Mouse (Mus musculus) kidney, embryonic 15.5 days (tissue): ENCODE results near the gene Lsm7. TPM values are rescaled to one million over a fixed set of nuclear protein-coding genes. Genes with fewer than 3 reads are reported as not detected.

Experiments
- ATAC-seq: fragments of 200-750 bp; cut with Nextera tagmentation; replicated peaks from 2 replicates; pipeline ENCODE4 v1.8.0; 2017; ENCODE audit warnings: moderate TSS enrichment; ENCODE audit not compliant: low FRiP score
- H3K27ac ChIP-seq: fragments of 300-500 bp; sonication (generic); 2 replicates; pipeline ENCODE4 v1.5.1; 2015; ENCODE audit warnings: mild to moderate bottlenecking, inconsistent platforms
- H3K27me3 ChIP-seq: fragments of 300-500 bp; sonication (generic); 2 replicates; pipeline ENCODE4 v1.6.1; 2015; ENCODE audit warnings: inconsistent platforms
- H3K36me3 ChIP-seq: fragments of 300-500 bp; sonication (generic); 2 replicates; pipeline ENCODE4 v1.6.1; 2015; ENCODE audit warnings: inconsistent platforms
- H3K4me1 ChIP-seq: fragments of 300-500 bp; sonication (generic); 2 replicates; pipeline ENCODE4 v1.6.1; 2015; ENCODE audit warnings: inconsistent platforms
- H3K4me2 ChIP-seq: fragments of 300-500 bp; sonication (generic); 2 replicates; pipeline ENCODE4 v1.6.1; 2015; ENCODE audit warnings: moderate library complexity, mild to moderate bottlenecking, inconsistent platforms
- H3K4me3 ChIP-seq: fragments of 300-500 bp; sonication (generic); replicated peaks from 2 replicates; pipeline ENCODE4 v1.5.1; 2015; ENCODE audit warnings: mild to moderate bottlenecking, inconsistent platforms
- H3K9ac ChIP-seq: fragments of 300-500 bp; sonication (generic); 2 replicates; pipeline ENCODE4 v1.6.1; 2015; ENCODE audit warnings: mild to moderate bottlenecking, inconsistent platforms
- H3K9me3 ChIP-seq: fragments of 300-500 bp; sonication (generic); replicated peaks from 2 replicates; pipeline ENCODE4 v1.6.1; 2016; ENCODE audit warnings: inconsistent platforms
- WGBS: fragments of 180-500 bp; shearing (Covaris S2); methylation state at CpG from one replicate; pipeline ENCODE4 v1.1.7; 2015; ENCODE audit warnings: mixed read lengths; 5-methylcytosine and 5-hydroxymethylcytosine counted together
- microRNA counts: library from miRNA; unstranded; fragments of <30 nt; microRNA quantifications from one replicate; lab custom pipeline; 2016
- microRNA-seq: library from miRNA; unstranded; fragments of <30 nt; microRNA quantifications from one replicate; pipeline ENCODE4, GENCODE M21; 2016
- polyA plus RNA-seq: library from polyadenylated mRNA; unstranded; fragments of >200 nt; fragmentation: Nextera tagmentation; extraction: Ambion mirVana; gene quantifications from 2 replicates; pipeline ENCODE4 v1.2.1, GENCODE M21; 2015

The Lsm7 gene
- polyA plus RNA-seq, 1 experiment from 2014 or later = 303 TPM

GRCm38 (mm10) chr10:80807057-80807627 lies 47.9 kb downstream of the Lsm7 start:
- under 1% methylated on average over 58 of the region's 58 CpGs for WGBS
- Histone ChIP-seq H3K27me3 (peaks cover 16% of the 10 kb centered on the region), H3K36me3 (peaks cover 33% of the 10 kb centered on the region), H3K9me3 (no peaks in the 10 kb centered on the region), H3K27ac (peak overlapping the region; percentile 86), H3K9ac (peak overlapping the region; percentile 65), H3K4me3 (peak overlapping the region; percentile 52), H3K4me2 (peak overlapping the region; percentile 92), H3K4me1 (peaks cover 54% of the 10 kb centered on the region)
- ATAC-seq = peak; percentile 55

GRCm38 (mm10) chr10:80806341-80807056 lies 48.5 kb downstream of the Lsm7 start:
- H3K27ac ChIP-seq = peak overlapping the region; percentile 86
- no peaks in the 10 kb centered on the region for H3K9me3 ChIP-seq
- peak overlapping the region; percentile 52 for H3K4me3 ChIP-seq
- 43% methylated on average over 34 of the region's 34 CpGs for WGBS
- H3K4me2 ChIP-seq = peak overlapping the region; percentile 92
- H3K27me3 ChIP-seq = peaks cover 16% of the 10 kb centered on the region
- peak overlapping the region; percentile 65 for H3K9ac ChIP-seq
- peaks cover 53% of the 10 kb centered on the region for H3K4me1 ChIP-seq
- peaks cover 40% of the 10 kb centered on the region for H3K36me3 ChIP-seq
- peak; percentile 4 for ATAC-seq

DNA sequence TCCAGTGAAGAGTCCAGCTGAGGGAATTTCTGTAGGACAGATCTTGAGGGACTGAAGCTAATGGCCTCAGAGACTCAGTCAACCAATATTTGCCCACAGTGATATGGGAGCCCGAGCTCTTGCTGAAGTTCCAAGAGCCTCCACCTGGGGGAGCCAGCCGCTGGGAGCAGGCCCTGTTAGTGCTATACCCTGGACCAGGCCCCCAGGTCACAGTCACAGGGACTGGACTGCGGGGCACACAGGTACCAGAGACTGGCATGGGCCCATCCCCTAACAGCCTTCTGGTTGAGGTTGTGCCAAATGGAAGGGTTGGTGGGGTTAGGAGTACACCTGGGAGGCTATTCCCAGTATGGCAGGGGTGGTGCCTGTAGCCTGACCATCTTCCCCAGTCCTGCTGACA lies 49.1 kb downstream of the Lsm7 start:
- peak; percentile 40 for ATAC-seq
- 18% methylated on average over 3 of the region's 3 CpGs for WGBS

DNA sequence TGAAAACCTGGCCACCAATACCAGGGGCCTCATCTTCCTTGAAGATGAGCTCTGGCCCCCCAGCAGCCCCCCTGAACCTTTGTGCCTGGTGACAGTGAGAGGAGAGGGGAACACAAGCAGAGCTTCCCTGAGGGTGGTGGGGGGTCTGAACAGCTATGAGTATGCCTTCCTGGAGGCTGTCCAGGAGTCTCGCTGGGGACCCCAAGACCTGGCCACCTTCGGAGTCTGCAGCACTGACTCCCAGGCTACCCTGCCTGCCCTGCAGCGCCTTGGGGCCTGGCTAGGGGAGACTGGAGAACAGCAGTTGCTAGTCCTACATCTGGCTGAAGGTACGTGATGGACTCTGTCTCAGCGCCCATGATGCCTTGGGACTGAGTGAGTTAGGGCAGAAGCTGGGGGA lies 49.7 kb downstream of the Lsm7 start:
- H3K4me2 ChIP-seq = no peak overlapping the region
- no peak for ATAC-seq
- H3K9ac ChIP-seq = peak overlapping the region; percentile 15; the same call in 1 of the 2 replicates
- peaks cover 51% of the 10 kb centered on the region for H3K36me3 ChIP-seq
- H3K4me1 ChIP-seq = peaks cover 55% of the 10 kb centered on the region
- WGBS = 76% methylated on average over 5 of the region's 5 CpGs
- H3K9me3 ChIP-seq = no peaks in the 10 kb centered on the region
- no peak overlapping the region for H3K4me3 ChIP-seq
- no peak overlapping the region for H3K27ac ChIP-seq
- H3K27me3 ChIP-seq = peaks cover 13% of the 10 kb centered on the region

More for the DNA sequence above, 49.1 kb downstream of the Lsm7 start:
- H3K9me3 ChIP-seq = no peaks in the 10 kb centered on the region
- H3K4me3 ChIP-seq = no peak overlapping the region
- peaks cover 45% of the 10 kb centered on the region for H3K36me3 ChIP-seq
- no peak overlapping the region for H3K4me2 ChIP-seq
- no peak overlapping the region for H3K9ac ChIP-seq
- no peak overlapping the region for H3K27ac ChIP-seq
- peaks cover 56% of the 10 kb centered on the region for H3K4me1 ChIP-seq
- H3K27me3 ChIP-seq = peaks cover 16% of the 10 kb centered on the region

GRCm38 (mm10) chr10:80804916-80805315 lies 50.1 kb downstream of the Lsm7 start, which contains the start of gene Amh:
Gene Amh, plus strand, starts transcription at chr10:80805243.
- Histone ChIP-seq H3K27me3 (peaks cover 10% of the 10 kb centered on the region), H3K4me2 (no peak within 1 kb of the TSS), H3K4me3 (no peak within 1 kb of the TSS), H3K36me3 (peaks cover 54% of the 10 kb centered on the region), H3K9ac (peak within 1 kb of the TSS; percentile 15; the same call in 1 of the 2 replicates), H3K4me1 (peaks cover 55% of the 10 kb centered on the region), H3K27ac (no peak within 1 kb of the TSS), H3K9me3 (no peaks in the 10 kb centered on the region)
- ATAC-seq = no peak
- 70% methylated on average over 6 of the region's 6 CpGs for WGBS

GRCm38 (mm10) chr10:80804340-80804739 lies 50.7 kb downstream of the Lsm7 start:
- Histone ChIP-seq H3K27ac (no peak overlapping the region), H3K9ac (no peak overlapping the region), H3K4me1 (peaks cover 56% of the 10 kb centered on the region), H3K36me3 (peaks cover 54% of the 10 kb centered on the region), H3K9me3 (no peaks in the 10 kb centered on the region), H3K27me3 (peaks cover 7% of the 10 kb centered on the region; the same call in 1 of the 2 replicates), H3K4me2 (no peak overlapping the region), H3K4me3 (no peak overlapping the region)
- ATAC-seq = no peak
- 100% methylated on average over 2 of the region's 2 CpGs for WGBS

GRCm38 (mm10) chr10:80802996-80803395 lies 52.0 kb downstream of the Lsm7 start:
- Histone ChIP-seq H3K4me1 (peaks cover 44% of the 10 kb centered on the region), H3K36me3 (peaks cover 54% of the 10 kb centered on the region), H3K9ac (no peak overlapping the region), H3K27ac (no peak overlapping the region), H3K9me3 (no peaks in the 10 kb centered on the region), H3K27me3 (peaks cover 7% of the 10 kb centered on the region; the same call in 1 of the 2 replicates), H3K4me3 (no peak overlapping the region), H3K4me2 (no peak overlapping the region)
- 86% methylated on average over 3 of the region's 3 CpGs for WGBS
- ATAC-seq = no peak

MicroRNAs encoded within 50 kb of the gene (microRNA counts, 519-probe panel; counts per million panel counts)
- microRNA mmu-miR-1982 (lab: Ali Mortazavi, UCI) = 31.7 counts per million

Small RNAs within 50 kb of the gene (microRNA-seq; reads per million reads assigned to microRNA genes)
- 1.8 reads per million, percentile 6 among the genes with 10 or more reads in this experiment for gene Mir1982

Other genes with a start within 250 kb of the Lsm7 start
- gene Gm49322, start 249.2 kb downstream of the Lsm7 start, polyA plus RNA-seq = 4.5 and 5.3 TPM in 2 replicates
- gene Csnk1g2, start 232.4 kb downstream of the Lsm7 start, polyA plus RNA-seq = 156 and 183 TPM in 2 replicates
- 78.6 and 83.2 TPM in 2 replicates for gene Btbd2, start 198.1 kb downstream of the Lsm7 start, polyA plus RNA-seq
- gene Mknk2, start 177.1 kb downstream of the Lsm7 start, polyA plus RNA-seq = 95.3 and 103 TPM in 2 replicates
- 37.7 and 41.5 TPM in 2 replicates for gene Mob3a, start 153.2 kb downstream of the Lsm7 start, polyA plus RNA-seq
- gene Izumo4, start 153.0 kb downstream of the Lsm7 start, polyA plus RNA-seq = 22.8 and 26.2 TPM in 2 replicates
- 68.1 and 70.9 TPM in 2 replicates for gene Ap3d1, start 112.9 kb downstream of the Lsm7 start, polyA plus RNA-seq
- gene Dot1l, start 100.0 kb downstream of the Lsm7 start, polyA plus RNA-seq = 17.3 and 21.8 TPM in 2 replicates
- 78.2 and 92.6 TPM in 2 replicates for gene Sf3a2, start 57.0 kb downstream of the Lsm7 start, polyA plus RNA-seq
- 126 and 130 TPM in 2 replicates for gene Plekhj1, start 56.6 kb downstream of the Lsm7 start, polyA plus RNA-seq
- gene Amh, start 50.0 kb downstream of the Lsm7 start, polyA plus RNA-seq = 0.09 TPM in 1 of 2 replicates, not detected in the other
- 5.6 and 5.7 TPM in 2 replicates for gene Jsrp1, start 41.7 kb downstream of the Lsm7 start, polyA plus RNA-seq
- 1,583 and 1,739 TPM in 2 replicates for gene Oaz1, start 28.6 kb downstream of the Lsm7 start, polyA plus RNA-seq
- 0.83 and 1.2 TPM in 2 replicates for gene Lingo3, start 11.2 kb downstream of the Lsm7 start, polyA plus RNA-seq
- gene Sppl2b, start 66 bp upstream of the Lsm7 start, polyA plus RNA-seq = 43.8 and 48.1 TPM in 2 replicates
- 0.04 TPM in 1 of 2 replicates, not detected in the other for gene Tmprss9, start 16.6 kb upstream of the Lsm7 start, polyA plus RNA-seq
- gene Timm13, start 45.8 kb upstream of the Lsm7 start, polyA plus RNA-seq = 365 and 368 TPM in 2 replicates
- gene Lmnb2, start 63.0 kb upstream of the Lsm7 start, polyA plus RNA-seq = 55.0 and 59.3 TPM in 2 replicates
- 18.0 and 20.8 TPM in 2 replicates for gene Gadd45b, start 74.9 kb upstream of the Lsm7 start, polyA plus RNA-seq
- 5.0 and 5.6 TPM in 2 replicates for gene Gng7, start 159.7 kb upstream of the Lsm7 start, polyA plus RNA-seq
- 0.19 and 0.23 TPM in 2 replicates for gene Diras1, start 170.5 kb upstream of the Lsm7 start, polyA plus RNA-seq
- 13.7 and 16.3 TPM in 2 replicates for gene Slc39a3, start 182.2 kb upstream of the Lsm7 start, polyA plus RNA-seq
- gene Sgta, start 205.0 kb upstream of the Lsm7 start, polyA plus RNA-seq = 201 and 226 TPM in 2 replicates
- gene Thop1, start 214.8 kb upstream of the Lsm7 start, polyA plus RNA-seq = 62.5 and 67.4 TPM in 2 replicates
- gene Creb3l3, start 243.7 kb upstream of the Lsm7 start, polyA plus RNA-seq = 0.64 and 0.77 TPM in 2 replicates